Mouse (Mus musculus) testis, adult 2 months (tissue): ENCODE results near the gene Fshr. TPM values are rescaled to one million over a fixed set of nuclear protein-coding genes. Genes with fewer than 3 reads are reported as not detected.
"Not testable (repeated sequence)": the region's sequence is repeated elsewhere in the genome, so short reads cannot be mapped to it uniquely, and the experiment has no call there.

Experiments
- H3K27ac ChIP-seq: fragments of 200-500 bp; 2 replicates; pipeline ENCODE4 v1.5.1; 2012; ENCODE audit warnings: low read depth, low read length; ENCODE audit not compliant: control insufficient read depth, insufficient read depth
- H3K27me3 ChIP-seq: fragments of 200-500 bp; 2 replicates; pipeline ENCODE4 v1.6.1; 2012; ENCODE audit warnings: mild to moderate bottlenecking, low read length, moderate library complexity; ENCODE audit not compliant: control insufficient read depth, insufficient read depth
- H3K36me3 ChIP-seq: fragments of 200-500 bp; 2 replicates; pipeline ENCODE4 v1.6.1; 2012; ENCODE audit warnings: mild to moderate bottlenecking, low read length; ENCODE audit not compliant: control insufficient read depth, insufficient read depth
- H3K4me1 ChIP-seq: fragments of 200-500 bp; 2 replicates; pipeline ENCODE4 v1.6.1; 2012; ENCODE audit warnings: low read length; ENCODE audit not compliant: control insufficient read depth, insufficient read depth
- H3K4me3 ChIP-seq: fragments of 200-500 bp; 2 replicates; pipeline ENCODE4 v1.5.1; 2012; ENCODE audit warnings: low read depth, mild to moderate bottlenecking, low read length, moderate library complexity, mixed read lengths; ENCODE audit not compliant: control insufficient read depth
- CTCF ChIP-seq: fragments of 200-500 bp; IDR thresholded peaks from 2 replicates; pipeline ENCODE4 v1.5.1; 2012; ENCODE audit warnings: low read depth, mild to moderate bottlenecking, inconsistent platforms, low read length, moderate library complexity; ENCODE audit not compliant: control insufficient read depth, insufficient read depth, insufficient replicate concordance
- POLR2A ChIP-seq: fragments of 200-500 bp; IDR thresholded peaks from 2 replicates; pipeline ENCODE4 v1.6.1; 2012; ENCODE audit warnings: low read depth, mild to moderate bottlenecking, inconsistent platforms, low read length, moderate library complexity; ENCODE audit not compliant: control insufficient read depth
- polyA plus RNA-seq: library from polyadenylated mRNA; depleted of rRNA; stranded (reverse); fragments of >200 nt; gene quantifications from 2 replicates; pipeline ENCODE4 v1.2.3, GENCODE M21; 2012; rRNA removed

Fshr gene
- polyA plus RNA-seq = 1.7 and 2.4 TPM in 2 replicates

DNA sequence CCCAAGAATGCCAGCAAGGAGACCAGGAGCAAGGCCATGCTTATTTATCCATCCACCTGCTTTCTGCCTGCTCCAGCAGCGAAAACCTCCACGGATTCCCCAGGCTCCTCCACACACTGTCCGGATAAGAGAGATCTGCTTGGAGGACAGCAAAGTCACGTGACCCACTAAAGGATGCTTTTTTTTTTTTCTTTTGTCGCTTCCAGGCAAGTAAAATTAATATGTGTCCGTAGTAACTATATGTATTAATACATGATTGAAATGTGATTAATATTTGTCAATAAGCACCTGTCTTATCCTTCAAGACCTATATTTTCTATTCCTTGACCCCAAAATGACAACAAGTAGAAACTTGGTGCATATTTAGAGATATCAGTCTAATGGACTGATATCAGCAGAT is at the start of gene Fshr:
TSS of gene Fshr (minus strand) at position 101 of the 400 bp plus-strand sequence.
- peak within 1 kb of the TSS; percentile 31 for H3K4me3 ChIP-seq
- TF ChIP-seq CTCF (no peak), POLR2A (no peak)
- peaks cover 3% of the 10 kb centered on the region for H3K4me1 ChIP-seq

DNA sequence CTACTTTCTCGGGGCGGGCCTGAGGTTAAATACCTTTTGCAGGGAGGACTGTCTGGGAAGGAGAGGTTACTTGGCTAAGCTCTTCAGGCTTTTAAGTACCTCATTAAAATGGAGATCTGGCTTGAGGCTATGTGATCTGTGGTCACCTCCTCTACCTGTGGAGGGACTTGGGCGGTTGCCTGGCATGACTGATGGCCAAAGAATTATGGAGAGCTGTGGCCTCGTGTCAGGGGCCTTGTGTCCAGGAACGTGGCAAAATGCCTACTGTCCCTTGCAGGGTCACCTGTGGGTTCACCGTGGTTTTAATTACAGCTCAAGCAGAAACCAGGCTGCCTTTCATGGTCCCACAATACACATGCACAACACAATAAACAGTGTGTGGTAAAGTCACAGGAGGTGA is 1.7 kb upstream of the Fshr start:
- Histone ChIP-seq H3K36me3 (no peaks in the 10 kb centered on the region), H3K4me3 (no peak overlapping the region), H3K27me3 (no peaks in the 10 kb centered on the region), H3K4me1 (peaks cover 3% of the 10 kb centered on the region), H3K27ac (no peak overlapping the region)
- TF ChIP-seq POLR2A (no peak), CTCF (no peak)

More for the DNA sequence above, at the start of gene Fshr:
- no peaks in the 10 kb centered on the region for H3K36me3 ChIP-seq
- H3K27me3 ChIP-seq = no peaks in the 10 kb centered on the region
- H3K27ac ChIP-seq = 0 out of 2 replicates have a peak within 1 kb of the TSS, but pooled peaks have one; percentile 6

DNA sequence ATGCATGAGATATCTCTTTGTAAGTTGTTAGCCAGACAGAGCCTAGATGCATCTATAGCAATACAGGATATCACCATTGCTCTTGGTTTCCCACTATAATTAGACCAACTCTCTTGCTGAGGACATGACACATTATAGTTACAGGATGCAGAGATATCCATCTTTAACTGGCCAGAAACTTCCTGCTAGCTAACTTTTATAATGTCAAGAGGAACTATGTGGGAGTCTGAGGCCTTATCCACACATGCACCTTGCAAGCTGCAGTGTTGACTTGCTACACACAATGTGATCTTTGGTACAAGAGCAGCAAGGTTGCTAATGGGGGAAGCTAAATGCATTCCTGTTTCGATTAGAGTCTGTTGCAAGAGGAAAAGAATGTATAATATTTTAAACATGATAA is 26.9 kb downstream of the Fshr start:
- Histone ChIP-seq H3K27ac (no peak overlapping the region), H3K36me3 (no peaks in the 10 kb centered on the region), H3K4me1 (no peaks in the 10 kb centered on the region), H3K4me3 (no peak overlapping the region), H3K27me3 (no peaks in the 10 kb centered on the region)
- TF ChIP-seq CTCF (no peak), POLR2A (no peak)

DNA sequence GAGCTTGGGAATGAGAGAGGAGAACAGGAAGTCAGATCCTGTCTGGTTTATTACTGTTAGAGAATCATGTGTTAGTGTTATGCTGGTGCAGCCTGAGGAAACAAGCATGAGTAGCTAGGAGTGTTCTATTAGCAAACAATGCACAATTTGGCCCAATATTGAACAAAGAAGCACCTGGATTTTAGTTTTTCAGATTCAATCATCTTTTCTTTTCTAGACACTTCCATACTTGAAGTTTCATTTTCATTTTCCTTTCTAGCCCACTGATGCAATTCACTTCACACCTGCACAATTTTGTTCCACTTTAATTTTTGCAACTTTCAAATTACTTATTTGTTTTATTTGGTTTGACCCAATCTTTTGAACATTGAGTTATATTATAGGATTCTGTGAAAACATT is 35.7 kb downstream of the Fshr start:
- no peak overlapping the region for H3K27ac ChIP-seq
- no peaks in the 10 kb centered on the region for H3K4me1 ChIP-seq
- no peak overlapping the region for H3K4me3 ChIP-seq
- TF ChIP-seq POLR2A (no peak), CTCF (no peak)
- no peaks in the 10 kb centered on the region for H3K36me3 ChIP-seq
- H3K27me3 ChIP-seq = no peaks in the 10 kb centered on the region

DNA sequence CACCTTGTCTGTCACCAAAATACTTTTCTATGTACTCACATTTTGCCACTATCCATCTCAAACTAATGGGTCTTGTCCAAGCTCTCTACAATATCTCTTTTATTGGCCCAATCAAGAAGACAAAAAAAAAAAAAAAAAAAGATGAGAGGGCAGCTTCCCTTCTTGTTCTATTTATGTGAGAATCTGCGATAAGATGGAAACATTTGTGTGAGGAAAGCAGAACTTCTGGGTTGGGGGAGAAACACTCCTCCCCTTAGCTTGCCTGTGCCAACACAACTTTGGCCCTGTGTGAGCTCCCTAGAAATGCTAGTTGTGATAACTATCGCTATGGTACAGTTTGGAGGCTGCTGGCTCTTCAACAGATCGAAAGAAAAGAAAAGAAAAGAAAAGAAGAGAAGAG is 38.0 kb downstream of the Fshr start:
- no peak for TF ChIP-seq POLR2A
- TF ChIP-seq CTCF = no peak
- Histone ChIP-seq H3K4me3 (no peak overlapping the region), H3K4me1 (no peaks in the 10 kb centered on the region), H3K27ac (no peak overlapping the region), H3K27me3 (no peaks in the 10 kb centered on the region), H3K36me3 (no peaks in the 10 kb centered on the region)

DNA sequence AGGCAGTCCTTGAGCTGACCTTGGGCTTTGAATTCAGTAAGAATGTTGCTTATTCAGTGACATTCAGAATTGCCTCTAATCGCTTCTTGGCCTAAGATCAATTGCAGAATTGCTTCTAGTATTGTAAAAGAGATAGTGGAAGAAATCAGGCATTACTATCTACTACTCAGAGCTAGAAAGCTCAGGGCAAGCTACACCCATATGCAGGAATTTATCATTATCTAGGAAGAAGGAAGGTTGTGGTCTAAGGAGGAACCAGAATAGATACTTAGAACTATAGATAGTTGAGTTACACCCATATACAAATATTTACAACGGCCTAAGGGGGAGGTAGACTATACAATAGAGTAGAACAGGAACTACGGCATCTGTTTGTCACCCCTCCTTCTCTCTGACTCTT is 41.1 kb downstream of the Fshr start:
- H3K27ac ChIP-seq, H3K36me3 ChIP-seq, H3K4me3 ChIP-seq, H3K4me1 ChIP-seq, H3K27me3 ChIP-seq: not testable (repeated sequence)

DNA sequence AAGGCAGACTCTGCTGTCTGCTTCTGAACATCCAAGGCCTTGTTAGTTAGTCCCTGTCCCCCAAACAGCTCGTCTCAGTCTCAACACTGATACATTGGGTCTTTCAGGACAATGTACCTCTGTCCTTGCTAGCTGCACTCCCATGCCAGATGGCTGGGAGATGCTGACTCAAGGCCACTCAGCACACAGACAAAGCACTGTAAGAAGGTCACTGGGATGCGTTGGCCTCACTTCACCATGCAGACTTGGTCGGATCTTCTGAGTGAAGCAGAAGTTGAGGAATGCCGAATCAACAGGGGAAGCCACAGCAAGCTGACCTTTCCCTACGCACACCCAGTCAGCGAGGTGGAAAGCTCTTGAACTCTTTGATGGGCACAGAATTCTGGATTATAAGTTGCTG is 55.7 kb downstream of the Fshr start:
- no peak overlapping the region for H3K4me3 ChIP-seq
- H3K27me3 ChIP-seq = no peaks in the 10 kb centered on the region
- H3K4me1 ChIP-seq = no peaks in the 10 kb centered on the region
- no peaks in the 10 kb centered on the region for H3K36me3 ChIP-seq
- peak overlapping the region; percentile 45; the same call in 1 of the 2 replicates for H3K27ac ChIP-seq
- no peak for TF ChIP-seq POLR2A
- TF ChIP-seq CTCF = no peak

DNA sequence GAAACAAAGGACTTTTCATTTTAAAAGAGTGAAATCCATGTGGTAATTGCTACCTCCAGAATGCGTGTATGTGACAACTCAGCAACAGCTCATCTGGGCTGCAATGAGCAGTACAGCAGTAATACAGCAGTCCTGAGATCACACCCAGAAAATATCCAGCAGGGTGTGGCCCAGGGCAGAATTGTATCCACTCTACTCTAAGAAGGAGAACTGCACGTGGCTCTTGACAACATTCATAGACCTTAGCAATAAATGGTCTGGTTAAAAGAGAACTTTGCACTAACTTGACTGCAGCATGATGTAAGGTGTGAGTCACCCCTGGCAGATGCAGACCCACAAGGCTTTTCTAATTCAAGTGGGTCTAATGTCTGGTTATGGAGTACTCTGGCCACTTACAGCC is 80.5 kb downstream of the Fshr start:
- H3K4me3 ChIP-seq = no peak overlapping the region
- H3K4me1 ChIP-seq = no peaks in the 10 kb centered on the region
- H3K27me3 ChIP-seq = no peaks in the 10 kb centered on the region
- H3K36me3 ChIP-seq = no peaks in the 10 kb centered on the region
- no peak overlapping the region for H3K27ac ChIP-seq
- TF ChIP-seq POLR2A (no peak), CTCF (no peak)
